Mouse (Mus musculus): ENCODE measurements around the gene AA986860.

Gene AA986860

DNA sequence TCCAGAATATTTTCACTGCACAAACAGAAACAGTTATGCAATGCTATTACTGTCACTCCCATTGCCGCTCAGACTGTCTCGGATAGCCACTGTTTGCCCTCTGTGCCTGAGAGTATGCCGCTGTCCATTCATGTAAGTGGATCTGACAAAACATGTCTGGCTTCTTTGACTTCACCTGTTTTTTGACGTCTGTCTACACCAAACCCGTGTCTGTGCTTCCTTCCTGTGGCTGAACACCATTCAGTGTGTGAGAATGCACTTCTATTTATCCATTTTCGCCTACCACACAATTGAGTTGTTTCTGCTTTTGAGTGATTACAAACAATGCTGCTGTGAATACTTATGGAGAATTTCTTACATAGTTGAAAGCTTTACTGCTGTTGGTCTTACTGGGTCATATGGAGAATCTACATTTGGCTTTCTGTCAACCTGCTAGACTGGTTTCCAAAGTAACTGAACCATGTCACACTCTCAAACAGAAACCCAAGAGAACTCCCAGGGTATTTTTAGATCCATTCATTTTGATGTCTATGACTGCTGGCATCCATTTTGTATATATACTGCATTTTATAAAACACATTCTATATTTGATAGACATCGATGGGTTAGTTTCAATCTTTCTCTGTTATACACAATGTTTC lies 44.0 kb downstream of the AA986860 start:
- DNase-seq (ENCODE audit: low spot score) = no peak

DNA sequence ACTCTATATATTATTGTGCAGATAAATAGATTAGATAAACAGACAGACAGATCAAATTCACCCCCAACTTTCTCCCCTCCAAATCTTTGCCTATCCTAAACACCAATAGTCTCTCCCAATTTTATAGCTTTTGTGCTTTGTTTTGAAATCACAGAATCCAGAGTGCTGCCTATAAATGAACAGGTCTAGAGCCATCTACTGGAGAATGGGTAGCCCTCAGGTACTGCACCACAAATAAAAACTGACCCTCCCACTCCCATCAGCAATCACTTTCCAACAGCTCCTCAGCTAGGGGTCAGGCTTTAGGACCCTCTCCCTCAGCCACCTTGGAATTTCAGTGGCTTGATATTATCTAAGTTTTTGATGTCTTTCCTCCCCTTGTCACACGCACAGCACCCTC lies 44.9 kb downstream of the AA986860 start:
- DNase-seq (ENCODE audit: low spot score) = no peak

DNA sequence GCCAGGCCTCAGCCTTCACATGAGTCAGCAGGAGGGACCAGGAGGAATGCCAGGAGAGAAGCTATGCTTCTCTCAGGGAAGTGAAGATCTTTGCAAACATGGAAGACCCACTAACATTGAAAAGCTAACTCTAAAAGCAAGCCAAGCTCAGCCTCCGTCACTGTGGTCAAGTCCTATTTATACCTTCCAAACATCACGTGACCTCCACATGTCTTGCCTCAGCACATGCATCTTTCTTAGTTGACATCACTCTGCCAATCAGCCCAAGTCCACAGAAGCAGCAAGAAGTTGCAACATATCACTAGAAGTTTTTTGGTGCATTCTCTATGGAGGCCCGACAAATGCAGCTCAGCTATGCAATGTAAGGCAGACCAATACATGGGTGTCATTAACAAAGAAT lies 48.1 kb downstream of the AA986860 start:
- DNase-seq (ENCODE audit: low spot score) = no peak

DNA sequence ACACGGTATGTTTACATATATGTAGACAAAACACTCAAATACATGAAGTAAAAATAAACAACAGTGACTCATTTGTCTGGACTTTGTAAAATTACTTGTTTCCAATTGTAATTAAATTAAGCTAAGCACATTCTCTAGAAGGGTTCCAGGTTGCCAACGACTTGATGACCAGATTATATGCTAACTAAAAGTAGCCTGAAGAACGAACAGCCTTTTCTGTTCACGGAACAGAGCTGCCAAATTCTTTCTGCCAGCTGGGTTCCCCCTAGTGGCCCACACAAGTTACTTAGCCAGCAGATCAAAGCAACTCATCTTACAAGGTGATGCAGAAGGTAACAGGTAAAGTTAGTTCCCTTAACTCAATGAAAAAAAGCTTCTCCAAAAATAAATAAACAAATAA lies 52.3 kb downstream of the AA986860 start:
- peak; percentile 38 for DNase-seq (ENCODE audit: low spot score)

DNA sequence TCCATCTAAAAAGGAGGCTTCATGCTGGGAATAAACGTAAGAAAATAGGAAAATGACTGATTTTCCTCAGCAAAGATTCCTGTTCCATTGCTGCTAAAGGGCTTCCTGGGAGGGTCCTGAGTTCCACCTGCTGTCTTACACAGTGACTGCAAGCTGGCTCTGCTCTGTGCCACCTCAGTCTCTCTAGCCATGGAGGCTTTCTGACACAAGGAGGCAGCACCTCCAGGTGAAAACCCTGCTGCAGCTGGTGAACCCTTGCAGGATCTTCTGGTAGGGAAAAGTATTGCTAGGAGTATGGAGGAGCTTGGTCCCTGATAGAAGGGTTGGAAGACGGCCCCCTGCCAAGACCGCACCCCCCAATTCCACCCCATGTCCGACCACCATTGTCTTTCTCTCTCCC lies 55.2 kb downstream of the AA986860 start:
- no peak for DNase-seq (ENCODE audit: low spot score)

DNA sequence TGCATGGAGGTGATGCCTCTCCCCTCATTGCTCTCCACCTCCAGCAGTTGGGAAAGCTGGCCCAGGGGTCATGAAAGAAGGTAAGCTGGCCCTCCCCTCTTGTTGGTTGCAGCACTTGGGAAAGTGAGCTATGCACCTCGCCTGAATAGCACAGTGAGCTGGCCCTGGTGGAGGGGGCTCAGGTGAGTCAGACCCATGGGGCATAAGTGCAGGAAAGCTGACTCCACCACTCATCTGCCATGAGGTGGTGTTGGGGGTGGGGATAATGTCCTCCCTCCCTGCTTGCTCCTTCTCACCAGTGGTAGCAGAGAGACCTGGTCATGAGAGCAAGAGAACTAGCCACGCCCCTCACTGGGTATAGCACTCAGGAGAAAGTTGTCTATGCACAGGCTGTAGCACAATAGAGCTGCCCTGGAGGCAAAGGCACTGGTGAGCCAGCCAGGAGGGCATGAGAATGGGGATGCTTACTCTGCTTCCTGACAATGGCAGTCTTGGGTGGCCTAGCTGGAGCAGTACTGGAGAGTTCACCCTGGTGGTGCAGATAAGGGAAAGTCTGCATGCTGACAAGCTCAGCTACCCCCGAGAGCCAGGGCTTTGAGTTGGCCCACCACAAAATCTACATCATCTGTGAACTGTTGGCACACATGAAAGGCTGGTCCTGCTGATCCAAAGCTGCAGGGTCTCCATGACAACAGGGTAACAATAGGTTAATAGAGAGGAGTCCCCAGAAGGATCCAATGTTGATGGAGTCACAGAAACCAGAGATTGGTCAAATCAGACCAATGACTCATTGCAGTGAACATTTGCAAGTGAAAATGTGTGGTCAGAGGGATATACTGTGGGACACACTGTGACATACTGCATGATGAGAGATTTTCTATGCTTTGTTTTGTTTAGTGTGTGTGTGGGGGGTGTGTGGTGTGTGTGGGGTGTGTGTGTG lies 58.0 kb downstream of the AA986860 start:
- DNase-seq (ENCODE audit: low spot score) = no peak
